Comparison of ENCODE assay signal across 22 mouse cellular contexts in the genomic region with DNA sequence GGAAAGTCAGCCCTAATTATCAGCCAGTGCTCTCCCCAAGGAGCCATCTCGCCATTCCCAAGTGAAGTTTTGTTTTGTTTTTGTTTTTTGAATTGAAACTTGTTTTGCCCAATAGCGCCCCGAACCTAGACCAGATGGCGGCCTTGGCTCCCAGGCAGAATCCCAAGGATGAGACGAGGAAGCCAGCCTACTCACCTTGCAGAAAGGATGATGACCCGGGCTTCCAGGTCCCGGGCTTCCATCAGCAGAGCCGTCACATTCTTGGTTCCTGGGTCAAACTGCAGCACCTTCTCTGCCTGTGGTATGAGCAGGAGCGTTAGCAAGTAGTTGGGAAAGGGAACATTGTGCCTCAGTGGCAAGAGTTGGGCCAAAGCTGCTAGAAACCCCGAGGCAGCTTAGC. TPM values are rescaled to one million over a fixed set of nuclear protein-coding genes. Genes with fewer than 3 reads are reported as not detected.
DNase-seq lines count a peak whose midpoint lies in the region; ATAC-seq lines count a peak whose summit lies in the region.
"Had no signal": no experiment of that assay in that cellular context is flagged by ENCODE, and none has a peak within 500 bp of the region (broad histone marks: within the 10 kb centered on the region; RNA-seq: fewer than 3 reads in every experiment).

No protein-coding gene starts in this region.

- H3K4me3 ChIP-seq in neural tube, embryonic 11.5 days (ENCODE audit: low read depth, low read length): no peak overlapping the region
- H3K4me3 ChIP-seq: embryonic facial prominence, embryonic 12.5 days; forebrain, embryonic 15.5 days; heart, embryonic 10.5 days; hindbrain, embryonic 13.5 days had no signal

- H3K4me1 ChIP-seq in neural tube, embryonic 11.5 days (ENCODE audit: control insufficient read depth, insufficient read depth, low read length): no peaks in the 10 kb centered on the region; the same call in 1 of the 2 replicates

- H3K36me3 ChIP-seq in neural tube, embryonic 11.5 days (ENCODE audit: control insufficient read depth, insufficient read depth, low read length): no peaks in the 10 kb centered on the region
- H3K36me3 ChIP-seq: embryonic facial prominence, embryonic 12.5 days; forebrain, embryonic 15.5 days; heart, embryonic 10.5 days had no signal

- H3K9ac ChIP-seq in neural tube, embryonic 11.5 days (ENCODE audit: low read length): no peak overlapping the region
- H3K9ac ChIP-seq: embryonic facial prominence, embryonic 12.5 days; forebrain, embryonic 15.5 days; hindbrain, embryonic 13.5 days had no signal

- H3K27ac ChIP-seq in neural tube, embryonic 11.5 days (ENCODE audit: low read depth, low read length): no peak overlapping the region
- H3K27ac ChIP-seq: embryonic facial prominence, embryonic 12.5 days; forebrain, embryonic 15.5 days; heart, embryonic 10.5 days; hindbrain, embryonic 13.5 days; hindbrain, postnatal 0 days had no signal

- peak; percentile 59 for DNase-seq in cerebellum, adult 9-11 months
- no peak for DNase-seq in cerebellum, adult 11 months
- DNase-seq in neural tube, embryonic 11.5 days (ENCODE audit: low spot score): peak; percentile 4
- DNase-seq in neural tube, embryonic 10.5 days (ENCODE audit: extremely low spot score, low spot score): no peak
- DNase-seq in cerebellum, postnatal 25 days: peak; percentile 63 to 64
- no peak for DNase-seq in lung, postnatal 10 days
- DNase-seq: adrenal gland, postnatal 14 days; gastrocnemius, postnatal 36 days; heart, adult 18-20 months; heart, postnatal 10 days; kidney, adult 11 months had no signal

- H3K9me3 ChIP-seq in neural tube, embryonic 11.5 days (ENCODE audit: control insufficient read depth, low read length): no peaks in the 10 kb centered on the region
- H3K9me3 ChIP-seq: embryonic facial prominence, embryonic 12.5 days; forebrain, embryonic 15.5 days; heart, embryonic 10.5 days; hindbrain, embryonic 13.5 days had no signal

- no peak overlapping the region for H3K4me2 ChIP-seq in neural tube, embryonic 11.5 days (ENCODE audit: low read depth)
- H3K4me2 ChIP-seq: embryonic facial prominence, embryonic 12.5 days; forebrain, embryonic 15.5 days; hindbrain, embryonic 13.5 days had no signal

- 58% methylated on average over 10 of the region's 10 CpGs for WGBS in neural tube, embryonic 11.5 days

- ATAC-seq in neural tube, embryonic 11.5 days (ENCODE audit: insufficient read depth, low FRiP score, low TSS enrichment): no peak
- ATAC-seq: activated CD4-positive, CD25-positive, alpha-beta regulatory T cell, adult 4 months; forebrain, embryonic 15.5 days; hindbrain, postnatal 0 days; Patski had no signal

- peaks cover 63% of the 10 kb centered on the region for H3K27me3 ChIP-seq in neural tube, embryonic 11.5 days (ENCODE audit: control insufficient read depth, insufficient read depth, low read length)

RNA-seq across cellular contexts. Expression of a gene that starts 8.8 kb away (rescaled TPM):
- polyA plus RNA-seq in neural tube, embryonic 11.5 days (2014; fragmentation: Nextera tagmentation; extraction: Ambion mirVana): 2.5 and 3.7 TPM in 2 replicates
- polyA plus RNA-seq: activated CD4-positive, CD25-positive, alpha-beta regulatory T cell, adult 4 months; heart, embryonic 14.5 days had no signal

RNA-seq across cellular contexts. Expression of a gene that starts 20.5 kb away (rescaled TPM):
- polyA plus RNA-seq in neural tube, embryonic 11.5 days (2014; fragmentation: Nextera tagmentation; extraction: Ambion mirVana): not detected in 2 replicates
- polyA plus RNA-seq: activated CD4-positive, CD25-positive, alpha-beta regulatory T cell, adult 4 months; cortical plate, adult 2 months; embryonic facial prominence, embryonic 12.5 days; forebrain, embryonic 11.5 days; forebrain, embryonic 15.5 days; heart, embryonic 10.5 days; heart, embryonic 14.5 days; hindbrain, embryonic 13.5 days; intestine, embryonic 14.5 days; Patski had no signal

RNA-seq across cellular contexts. Expression of a gene that starts 22.0 kb away (rescaled TPM):
- 65.8 and 87.4 TPM in 2 replicates for polyA plus RNA-seq in neural tube, embryonic 11.5 days (2014; fragmentation: Nextera tagmentation; extraction: Ambion mirVana)

RNA-seq across cellular contexts. Expression of a gene that starts 22.2 kb away (rescaled TPM):
- not detected in 2 replicates for polyA plus RNA-seq in neural tube, embryonic 11.5 days (2014; fragmentation: Nextera tagmentation; extraction: Ambion mirVana)
- polyA plus RNA-seq: activated CD4-positive, CD25-positive, alpha-beta regulatory T cell, adult 4 months; cortical plate, adult 2 months; embryonic facial prominence, embryonic 12.5 days; forebrain, embryonic 11.5 days; forebrain, embryonic 15.5 days; heart, embryonic 10.5 days; heart, embryonic 14.5 days; hindbrain, embryonic 13.5 days; hindbrain, postnatal 0 days; intestine, embryonic 14.5 days; Patski had no signal

RNA-seq across cellular contexts. Expression of a gene that starts 37.9 kb away (rescaled TPM):
- 120 and 128 TPM in 2 replicates for polyA plus RNA-seq in neural tube, embryonic 11.5 days (2014; fragmentation: Nextera tagmentation; extraction: Ambion mirVana)

Comparison
In these comparisons a context has a peak if more than half of its experiments do, and no peak if none do; other contexts are left out.
1. DNase-seq: peak in cerebellum, adult 9-11 months (single experiment), neural tube, embryonic 11.5 days (single experiment) and cerebellum, postnatal 25 days (2 of 2); none in cerebellum, adult 11 months (single experiment), neural tube, embryonic 10.5 days (single experiment) and lung, postnatal 10 days (single experiment).